Mouse (Mus musculus) retina, postnatal 1 day (tissue): Measurements from ENCODE around the gene Hmga2.
"Not testable (repeated sequence)": the region's sequence is repeated elsewhere in the genome, so short reads cannot be mapped to it uniquely, and the experiment has no call there.

ENCODE experiments used
- DNase-seq: peaks from one replicate; pipeline ENCODE4 v3.0.0-alpha.2; 2012

Hmga2 gene

GRCm38 (mm10) chr10:120389707-120390106, 86.6 kb downstream of the Hmga2 start:
- DNase-seq, result no peak

DNA sequence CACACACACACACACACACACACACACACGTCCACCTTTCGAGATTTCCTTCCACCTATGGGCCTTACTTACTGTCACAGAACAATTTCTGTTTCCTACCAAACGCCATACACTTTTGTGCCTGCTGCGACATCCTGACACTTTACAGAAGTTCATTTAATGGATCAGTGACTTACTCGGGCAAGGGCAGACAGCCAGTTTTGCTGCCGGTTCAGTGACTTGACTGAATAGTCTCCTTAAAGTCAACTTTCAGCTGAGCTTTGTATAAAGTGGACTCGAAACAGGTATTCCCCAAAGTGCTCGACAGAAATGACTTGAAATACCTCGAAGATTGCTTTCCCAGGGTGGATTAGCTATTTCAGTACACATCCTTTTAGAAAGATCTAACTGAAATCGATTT, 87.3 kb downstream of the Hmga2 start:
- no peak for DNase-seq

DNA sequence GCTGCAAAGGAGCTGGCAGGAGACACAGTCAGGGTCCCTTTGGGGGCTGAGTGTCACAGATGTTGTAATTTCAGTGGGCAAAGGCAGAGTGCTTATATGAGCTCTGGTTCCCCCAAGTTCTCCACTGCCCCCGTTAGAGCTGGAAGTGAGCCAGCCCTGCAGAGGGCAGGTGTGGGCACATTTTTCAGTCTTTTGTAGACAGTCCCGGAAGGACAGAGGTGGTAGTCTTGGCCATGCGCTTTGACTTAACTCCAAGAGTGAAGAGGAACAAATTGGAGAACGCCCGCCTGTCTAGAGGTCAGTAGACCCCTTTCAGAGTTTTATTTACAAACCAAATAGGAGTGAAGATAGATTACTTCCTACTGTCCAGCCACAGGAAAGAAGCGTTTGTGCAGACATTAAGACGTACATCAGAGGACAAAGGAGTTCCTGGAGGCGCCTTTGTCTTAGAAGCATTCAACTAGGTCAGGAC, 87.8 kb downstream of the Hmga2 start:
- DNase-seq, result no peak

DNA sequence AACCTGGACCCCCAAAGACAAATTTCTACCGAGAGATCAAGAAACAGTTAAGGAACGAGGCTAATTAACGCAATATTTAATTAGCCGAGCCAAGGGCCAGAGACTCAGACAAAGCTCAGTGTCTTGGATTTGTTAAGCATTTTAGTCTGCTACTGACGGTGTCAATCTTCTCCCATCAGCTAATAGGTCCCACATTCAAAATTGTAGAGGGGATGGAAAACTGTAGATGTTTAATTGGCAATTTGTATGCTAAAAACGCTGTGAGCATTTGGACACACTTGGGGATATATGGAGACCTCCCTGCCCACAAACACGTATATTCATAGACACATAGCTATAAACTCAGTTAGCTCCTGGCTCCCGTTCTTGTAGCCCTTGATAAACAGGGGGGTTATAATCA, 89.2 kb downstream of the Hmga2 start:
- DNase-seq, result no peak

- no peak for DNase-seq
These were observed 91.3 kb downstream of the Hmga2 start for GRCm38 (mm10) chr10:120384797-120385600.

DNA sequence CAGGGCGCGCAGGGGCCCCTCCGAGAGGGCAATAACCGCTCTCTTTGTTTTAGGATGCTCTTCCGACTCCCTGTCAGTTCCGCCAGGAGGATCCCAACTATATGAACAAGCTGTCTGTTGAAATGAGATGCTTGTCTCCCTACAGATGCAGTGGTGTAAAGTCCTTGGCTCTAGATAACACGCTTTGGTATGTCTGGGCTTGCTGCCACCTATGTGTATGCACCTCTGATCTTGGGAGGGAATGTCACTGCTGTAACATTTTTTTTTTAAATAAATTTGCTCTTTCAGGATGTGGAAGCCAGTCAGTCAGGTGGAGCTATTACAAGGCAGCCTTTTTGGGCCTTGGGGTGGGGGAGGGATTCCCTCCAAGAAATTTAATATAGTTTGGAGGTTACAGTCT, 92.2 kb downstream of the Hmga2 start:
- DNase-seq, result no peak

DNA sequence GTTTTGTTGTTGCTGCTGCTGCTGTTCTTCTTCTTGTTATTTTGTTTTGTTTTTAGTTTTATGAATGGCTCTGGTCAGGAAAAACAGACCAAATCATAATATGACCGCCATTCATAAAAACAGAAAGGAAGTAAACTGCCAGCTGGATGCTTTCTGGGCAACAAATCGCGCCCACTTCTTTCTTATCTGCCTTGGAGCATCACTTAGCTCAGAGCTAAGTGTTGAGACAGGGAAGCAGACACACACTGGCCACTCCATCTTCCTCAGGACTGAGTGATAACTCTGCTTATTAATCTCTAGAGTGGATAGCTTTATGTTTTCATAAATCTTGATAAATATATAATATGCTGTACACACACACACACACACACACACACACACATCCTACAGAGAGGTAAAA, 98.5 kb downstream of the Hmga2 start:
- DNase-seq, result no peak

DNA sequence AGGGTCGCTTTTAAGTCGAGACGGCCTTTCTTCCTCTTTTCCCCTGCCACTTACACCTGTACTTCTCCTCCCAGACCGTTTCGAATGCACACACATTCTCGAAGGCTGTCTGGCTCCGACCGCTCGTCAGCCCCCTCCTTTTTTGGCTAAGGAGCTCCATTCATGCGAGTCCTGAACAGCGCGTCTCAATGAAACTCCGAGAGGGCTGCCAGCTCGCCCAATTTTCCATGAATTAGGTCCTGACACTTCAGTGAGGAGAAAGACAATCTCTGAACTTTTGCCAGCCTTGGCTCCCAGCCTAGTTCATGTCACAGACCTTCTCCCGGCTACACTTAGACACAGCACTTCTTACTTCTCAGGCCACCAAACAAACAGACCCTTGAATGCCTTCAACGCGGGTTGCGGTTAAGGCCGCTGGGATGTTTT, 98.9 kb downstream of the Hmga2 start:
- peak; percentile 95 for DNase-seq

DNA sequence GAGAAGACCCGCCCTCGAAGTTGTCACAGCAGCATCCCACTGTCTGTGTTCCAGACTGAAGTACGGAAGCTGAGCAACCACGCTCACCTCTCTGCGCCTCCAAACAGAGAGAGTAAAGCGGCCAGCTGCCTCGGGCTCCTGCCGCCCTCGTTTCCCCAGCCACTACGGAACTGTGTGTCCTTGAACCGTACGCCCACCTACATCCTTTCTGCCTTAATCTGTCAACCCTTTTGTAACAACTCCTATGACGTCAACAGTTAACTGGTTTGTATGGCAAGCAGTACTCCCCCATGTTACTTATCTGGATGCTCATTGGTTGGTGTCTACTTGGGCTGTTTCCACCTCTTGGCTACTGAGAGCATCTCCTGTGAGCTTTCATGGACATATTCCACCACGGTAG, 100.8 kb downstream of the Hmga2 start:
- DNase-seq, result no peak

- no peak for DNase-seq
These were observed 105.1 kb downstream of the Hmga2 start for GRCm38 (mm10) chr10:120371215-120371614.

GRCm38 (mm10) chr10:120369187-120369805, 107.0 kb downstream of the Hmga2 start:
- DNase-seq, result no peak

DNA sequence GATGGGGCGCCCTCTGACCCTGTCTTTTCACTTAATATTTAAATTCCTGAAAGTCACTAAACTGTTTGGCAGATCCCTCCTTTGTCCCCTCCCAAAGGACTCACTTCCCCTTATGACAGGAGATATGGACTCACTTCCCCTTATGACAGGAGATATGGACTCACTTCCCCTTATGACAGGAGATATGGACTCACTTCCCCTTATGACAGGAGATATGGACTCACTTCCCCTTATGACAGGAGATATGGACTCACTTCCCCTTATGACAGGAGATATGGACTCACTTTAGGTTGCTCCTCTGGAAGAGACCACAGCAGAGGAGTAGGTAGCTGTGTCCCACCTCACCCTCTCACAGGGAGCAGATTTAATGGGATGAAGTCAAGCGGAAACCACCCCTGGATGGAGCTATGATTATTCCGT, 110.1 kb downstream of the Hmga2 start:
- not testable (repeated sequence) for DNase-seq

- DNase-seq, result peak; percentile 81
These were observed 110.7 kb downstream of the Hmga2 start for GRCm38 (mm10) chr10:120365380-120366172.

DNA sequence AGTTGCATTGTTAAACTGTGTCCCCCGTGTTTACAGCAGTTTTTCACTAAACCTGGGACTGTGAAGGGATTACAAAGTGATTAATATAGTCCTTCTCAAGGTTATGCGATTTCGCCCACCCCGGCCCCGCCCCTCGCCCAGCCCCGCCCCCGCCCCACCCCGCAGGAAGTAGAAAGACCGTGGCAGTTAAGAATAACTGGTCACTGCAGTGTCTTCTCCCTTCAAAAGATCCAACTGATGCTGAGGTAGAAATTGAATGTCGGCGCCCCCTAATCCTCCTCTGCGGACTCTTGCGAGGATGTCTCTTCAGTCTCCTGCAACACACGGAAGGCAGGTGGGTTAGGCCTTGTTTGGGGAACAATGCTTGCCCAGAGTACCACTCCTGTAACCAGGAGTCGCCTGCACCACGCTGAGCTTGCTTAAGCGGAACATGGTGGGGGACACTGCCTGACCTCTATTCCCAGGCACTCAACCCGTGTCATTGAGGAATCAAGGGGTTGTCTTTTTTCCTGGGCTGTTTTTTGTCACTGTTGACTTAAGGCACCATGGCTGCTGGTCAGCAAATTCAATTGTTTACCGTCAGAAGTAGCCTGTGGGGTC, 112.2 kb downstream of the Hmga2 start:
- DNase-seq, result no peak

DNA sequence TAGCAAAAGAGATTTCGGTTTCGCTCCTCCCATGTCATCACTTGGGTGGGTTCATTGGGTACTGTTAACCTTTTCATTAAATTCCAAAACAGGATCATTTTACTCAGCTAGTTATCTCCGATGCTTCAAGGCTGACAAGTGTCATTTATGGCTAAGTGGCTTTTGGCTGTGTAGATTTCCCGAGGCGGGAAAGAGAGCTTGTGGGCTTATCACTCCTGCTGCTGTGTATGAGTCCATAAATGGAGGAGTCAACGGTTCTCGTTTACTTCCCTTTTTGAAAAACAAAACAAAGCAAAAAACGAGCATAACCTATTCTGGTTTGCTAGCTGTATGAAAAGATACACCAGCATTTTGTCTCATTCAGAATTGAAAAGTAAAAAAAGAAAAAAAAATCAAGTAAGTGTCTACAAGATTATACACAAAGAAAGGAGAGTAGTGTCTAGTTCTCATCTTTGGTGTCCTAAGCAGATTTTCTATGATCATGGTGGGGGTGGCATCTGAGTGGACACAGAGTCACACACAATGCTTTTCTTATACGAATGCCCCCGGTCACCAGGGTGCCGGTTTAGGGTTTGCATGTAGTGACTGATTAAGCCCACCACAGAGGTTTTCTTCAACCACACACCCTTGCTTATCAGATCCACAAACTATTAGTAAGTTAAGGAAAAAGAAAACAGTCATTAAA, 112.8 kb downstream of the Hmga2 start:
- DNase-seq, result not testable (repeated sequence)

DNA sequence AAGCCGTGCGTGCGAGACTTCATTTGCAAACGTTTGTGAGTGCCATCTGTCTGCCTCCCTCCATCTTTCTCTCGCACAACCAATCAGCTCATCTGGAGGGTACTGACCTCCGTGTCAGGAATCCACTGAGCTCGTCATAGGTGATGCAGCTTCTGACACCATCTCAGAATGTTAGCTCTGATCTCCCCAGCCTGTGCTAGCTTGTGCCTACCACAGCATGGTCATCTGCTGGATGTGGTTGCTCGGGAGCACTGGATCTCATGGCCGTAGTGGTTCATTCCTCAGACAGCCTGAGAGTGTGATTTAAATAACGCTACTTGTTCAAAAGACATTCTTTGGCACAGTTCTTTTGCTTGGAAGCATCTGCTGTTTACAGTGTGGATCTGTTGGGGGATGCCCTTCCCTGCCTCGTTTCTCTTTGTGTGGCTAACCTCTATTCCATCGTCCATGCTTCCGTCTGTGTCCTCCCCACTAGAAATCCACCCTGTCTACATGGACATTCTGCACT, 121.7 kb downstream of the Hmga2 start:
- DNase-seq, result no peak

- DNase-seq, result no peak
These were observed 130.9 kb downstream of the Hmga2 start for GRCm38 (mm10) chr10:120345325-120345724.

DNA sequence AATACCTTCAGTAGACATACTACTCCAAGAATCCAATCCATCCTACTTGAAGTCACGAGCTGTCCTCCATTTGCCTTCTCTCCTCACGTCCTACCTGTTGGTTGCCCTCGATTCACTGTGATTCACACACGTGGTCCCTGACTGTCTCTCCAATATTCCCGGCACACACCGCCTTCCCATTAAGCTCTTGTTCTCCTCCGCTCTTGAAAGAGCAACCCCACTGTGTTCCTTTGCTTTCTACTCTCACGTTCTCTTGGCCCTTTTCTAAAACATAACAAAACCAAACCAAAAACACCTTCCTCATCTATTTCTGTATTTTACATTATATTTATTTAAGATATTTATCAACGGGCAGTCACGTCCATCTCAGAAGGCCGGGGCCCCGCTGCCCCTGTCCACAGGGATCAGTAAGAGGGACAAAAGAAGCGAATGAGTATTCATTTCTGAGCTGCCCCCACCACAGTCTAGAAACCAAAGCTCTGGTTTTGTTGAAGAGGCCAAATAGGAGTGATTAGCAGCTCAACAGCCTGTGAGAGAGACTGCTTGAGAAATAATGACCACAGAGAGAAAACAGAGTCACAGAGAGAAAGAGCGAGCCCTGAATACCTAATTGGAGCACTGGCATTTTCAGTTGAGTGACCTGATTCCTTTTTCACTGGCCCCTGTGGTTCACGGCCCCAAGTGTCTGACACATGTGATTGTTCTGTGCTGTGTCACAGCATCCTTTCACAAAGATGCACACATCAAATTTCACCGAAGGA, 131.5 kb downstream of the Hmga2 start:
- DNase-seq, result peak; percentile 85

GRCm38 (mm10) chr10:120339906-120340305, 136.4 kb downstream of the Hmga2 start:
- DNase-seq, result not testable (repeated sequence)

DNA sequence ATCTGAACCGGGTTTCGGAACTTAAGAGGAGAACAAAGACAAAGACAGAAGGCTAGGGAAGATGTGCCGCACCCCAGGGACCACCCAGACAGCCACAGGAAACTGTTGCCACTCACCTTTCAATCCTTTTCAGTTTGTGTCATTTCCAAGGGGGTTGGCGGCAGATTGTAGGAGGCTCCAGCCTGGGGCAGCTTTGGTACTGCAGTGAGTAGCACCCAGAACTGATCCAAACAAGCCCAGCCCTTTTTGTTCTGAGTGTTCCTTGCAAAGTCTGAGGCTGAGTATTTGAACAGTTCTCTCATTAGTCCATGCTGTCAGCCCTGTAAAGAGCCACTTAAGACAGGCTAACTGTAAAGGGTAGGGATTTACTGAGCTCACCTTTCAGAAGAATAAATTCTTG, 136.9 kb downstream of the Hmga2 start:
- DNase-seq, result peak; percentile 16

- DNase-seq, result no peak
These were observed 137.4 kb downstream of the Hmga2 start for GRCm38 (mm10) chr10:120338841-120339240.
